Mouse (Mus musculus) lung, adult 2 months (tissue): ENCODE measurements around the gene Nxt2. TPM values are rescaled to one million over a fixed set of nuclear protein-coding genes. Genes with fewer than 3 reads are reported as not detected.
"Not testable (repeated sequence)": the region's sequence is repeated elsewhere in the genome, so short reads cannot be mapped to it uniquely, and the experiment has no call there.

Source experiments
- DNase-seq: peaks from one replicate; pipeline ENCODE4 v3.0.0; 2022
- H3K4me1 ChIP-seq: fragments of 200-500 bp; 2 replicates; pipeline ENCODE4 v1.6.1; 2011; ENCODE audit warnings: low read length; ENCODE audit not compliant: control insufficient read depth, insufficient read depth
- H3K4me3 ChIP-seq: fragments of 200-500 bp; replicated peaks from 2 replicates; pipeline ENCODE3; 2011; ENCODE audit warnings: low read depth, mild to moderate bottlenecking, control low read depth, low read length; ENCODE audit errors: extremely low read depth
- CTCF ChIP-seq: fragments of 200-500 bp; IDR thresholded peaks from 2 replicates; pipeline ENCODE4 v1.5.1; 2011; ENCODE audit warnings: mild to moderate bottlenecking, low read length, control low read depth; ENCODE audit not compliant: insufficient read depth
- POLR2A ChIP-seq: fragments of 200-500 bp; IDR thresholded peaks from 2 replicates; pipeline ENCODE4 v1.6.1; 2011; ENCODE audit warnings: low read depth, mild to moderate bottlenecking, control low read depth, low read length, borderline replicate concordance; ENCODE audit errors: extremely low read depth
- WGBS: fragments of 180-500 bp; shearing (Covaris S2); methylation state at CpG from one replicate; pipeline ENCODE4 v1.1.7; 2018; 5-methylcytosine and 5-hydroxymethylcytosine counted together
- polyA plus RNA-seq: library from polyadenylated mRNA; depleted of rRNA; stranded (reverse); fragments of >200 nt; gene quantifications from 2 replicates; pipeline ENCODE4 v1.2.3, GENCODE M21; 2012; rRNA removed

Gene Nxt2
- polyA plus RNA-seq, 1 experiment = 4.2 TPM

DNA sequence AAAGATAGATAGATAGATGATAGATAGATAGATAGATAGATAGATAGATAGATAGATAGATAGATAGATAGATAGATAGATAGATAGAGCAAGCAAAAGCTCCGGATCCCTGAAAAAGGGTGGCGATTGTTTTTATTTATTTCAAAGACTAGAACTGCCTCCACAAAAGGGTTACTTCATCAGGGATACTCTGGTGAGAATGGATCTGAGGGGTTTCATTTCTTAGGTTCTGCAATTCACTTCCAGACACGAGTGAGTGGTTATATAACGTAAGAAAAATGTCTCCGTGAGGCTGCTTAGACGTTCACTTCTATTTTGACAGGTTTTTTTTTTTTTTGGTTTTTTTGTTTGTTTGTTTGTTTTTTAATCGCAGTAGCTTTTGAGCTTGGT, 2.2 kb downstream of the Nxt2 start:
- TF ChIP-seq CTCF = no peak
- TF ChIP-seq POLR2A = no peak
- Histone ChIP-seq H3K4me3 (peak overlapping the region; percentile 52), H3K4me1 (no peaks in the 10 kb centered on the region)
- WGBS = 42% methylated on average over 7 of the region's 7 CpGs
- no peak for DNase-seq

DNA sequence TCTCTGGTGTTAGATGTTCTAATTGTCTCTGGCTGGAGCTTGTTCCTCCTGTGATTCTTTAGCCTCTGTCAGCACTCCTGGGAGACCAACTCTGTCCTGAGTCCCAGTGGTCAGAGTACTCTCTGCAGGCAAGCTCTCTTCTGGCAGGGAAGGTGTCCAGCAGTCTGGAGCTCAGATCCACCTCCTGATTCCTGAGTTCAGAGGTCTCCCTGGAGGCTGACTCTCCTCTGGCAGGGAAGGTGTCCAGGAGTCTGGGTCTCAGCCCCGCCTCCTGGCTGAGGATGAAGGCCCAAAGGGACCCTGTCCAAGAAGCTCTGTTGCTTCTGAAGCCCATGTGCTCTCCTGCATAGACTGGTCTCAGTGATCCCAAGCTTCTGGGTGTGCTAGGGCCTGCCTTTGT, 9.6 kb downstream of the Nxt2 start:
- WGBS = 96% methylated on average over 1 of the region's 1 CpGs
- DNase-seq, H3K4me3 ChIP-seq, H3K4me1 ChIP-seq: not testable (repeated sequence)

DNA sequence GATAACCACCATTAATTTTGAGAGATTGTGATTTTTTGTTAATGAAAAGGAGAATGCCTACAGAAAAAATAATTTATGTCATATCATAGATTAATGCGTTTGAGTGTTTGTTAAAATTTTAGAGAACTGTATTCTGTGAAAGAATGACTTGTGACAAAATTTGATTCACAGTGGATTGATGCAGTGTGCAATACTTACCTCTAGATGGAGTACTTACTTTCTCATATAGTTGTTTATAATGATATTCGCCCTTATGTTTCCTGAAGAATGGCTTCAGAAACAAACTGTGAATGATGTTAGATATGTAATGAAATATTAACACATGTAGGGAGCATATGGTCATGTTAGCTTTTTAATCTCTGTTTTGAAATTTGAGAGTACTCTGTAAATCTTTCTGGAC, 10.5 kb downstream of the Nxt2 start:
- no peak for TF ChIP-seq CTCF
- no peak for TF ChIP-seq POLR2A
- DNase-seq = no peak
- Histone ChIP-seq H3K4me3 (no peak overlapping the region), H3K4me1 (no peaks in the 10 kb centered on the region)
- 36% methylated on average over 2 of the region's 2 CpGs for WGBS

DNA sequence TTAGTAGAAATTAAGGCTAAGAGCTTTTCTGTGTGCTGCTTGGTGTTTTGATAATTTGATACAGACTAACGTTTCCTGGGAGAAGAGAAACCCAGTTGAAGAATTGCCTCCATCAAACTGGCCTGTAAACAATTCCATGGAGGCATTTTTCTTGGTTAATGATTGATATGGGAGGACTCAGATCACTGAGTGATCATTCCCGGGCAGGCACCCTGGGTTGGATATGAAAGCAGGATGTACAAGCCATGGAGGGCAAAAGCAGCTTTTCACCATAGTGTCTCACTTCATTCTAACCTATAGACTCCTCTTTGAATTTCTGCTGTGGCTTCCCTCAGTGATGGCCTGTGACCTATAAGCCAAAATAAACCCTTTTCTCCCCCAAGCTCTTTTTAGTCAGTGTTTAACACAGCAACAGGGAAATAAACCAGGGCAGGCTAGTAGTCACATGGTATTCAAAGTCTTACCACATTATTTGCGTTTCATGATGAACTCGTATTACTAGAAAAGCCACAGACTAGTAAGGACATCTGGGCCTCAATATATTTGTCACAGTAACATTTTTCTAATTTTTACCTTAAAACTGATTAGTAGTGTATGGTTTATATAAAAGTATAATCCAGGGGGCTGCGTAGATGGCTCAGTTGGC, 19.2 kb downstream of the Nxt2 start:
- H3K4me3 ChIP-seq = no peak overlapping the region
- no peak for TF ChIP-seq CTCF
- no peak for TF ChIP-seq POLR2A
- 71% methylated on average over 5 of the region's 5 CpGs for WGBS
- DNase-seq = no peak
- no peaks in the 10 kb centered on the region for H3K4me1 ChIP-seq

DNA sequence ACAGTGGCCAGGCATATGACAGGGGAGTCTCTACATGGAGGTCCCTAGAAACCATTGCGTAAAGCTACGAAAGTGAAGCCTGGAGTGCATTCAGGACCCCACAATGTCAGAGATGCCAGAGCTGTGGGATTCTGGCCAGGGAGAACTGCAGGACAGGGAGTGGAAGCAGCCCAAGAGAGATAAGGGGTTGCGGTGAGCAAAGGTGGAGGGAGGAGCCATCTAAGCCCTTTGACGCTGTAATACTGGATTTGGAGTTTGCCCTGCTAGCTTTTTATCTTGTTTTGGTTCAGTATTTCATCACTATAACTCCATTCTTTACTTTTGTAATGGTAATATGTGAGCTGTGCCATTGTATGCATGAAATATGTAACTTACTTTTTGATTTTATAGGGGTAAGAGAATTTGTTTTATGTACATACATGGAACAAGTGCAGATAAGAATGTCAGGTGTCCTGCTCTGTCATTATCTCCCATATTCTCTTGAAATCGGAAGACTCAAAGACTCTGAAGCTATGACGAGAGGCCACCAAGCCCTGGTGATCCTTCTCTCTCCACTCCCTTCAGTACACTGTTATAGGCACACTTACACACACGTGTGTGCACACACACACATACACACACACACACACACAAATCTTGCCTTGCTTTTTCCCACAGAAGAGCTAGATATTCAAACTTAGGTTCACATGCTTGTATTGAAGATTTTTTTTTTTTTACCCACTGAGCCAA, 23.6 kb downstream of the Nxt2 start:
- no peaks in the 10 kb centered on the region for H3K4me1 ChIP-seq
- TF ChIP-seq CTCF (no peak), POLR2A (no peak)
- 76% methylated on average over 7 of the region's 7 CpGs for WGBS
- H3K4me3 ChIP-seq = no peak overlapping the region
- no peak for DNase-seq

DNA sequence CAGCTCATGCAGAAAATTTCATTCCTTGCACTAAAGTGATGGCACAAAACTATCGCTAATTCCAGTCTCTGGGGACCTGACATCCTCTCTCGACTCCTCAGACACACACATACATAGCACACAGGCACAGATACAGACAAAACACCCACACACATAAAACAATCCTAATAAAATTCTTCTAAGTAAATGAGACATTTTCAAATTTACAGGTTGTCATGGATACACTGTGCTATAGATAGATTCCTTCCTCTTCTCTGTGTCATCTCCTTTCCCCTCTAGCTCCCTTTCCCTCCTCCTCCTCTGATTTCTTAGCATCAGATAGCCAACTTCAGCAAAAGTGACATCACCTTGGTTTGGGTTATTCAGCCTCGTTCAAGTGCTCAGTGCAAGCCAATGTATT, 49.5 kb downstream of the Nxt2 start:
- no peaks in the 10 kb centered on the region for H3K4me1 ChIP-seq
- H3K4me3 ChIP-seq = no peak overlapping the region
- WGBS = 53% methylated on average over 3 of the region's 3 CpGs
- TF ChIP-seq CTCF (no peak), POLR2A (no peak)
- DNase-seq = no peak

DNA sequence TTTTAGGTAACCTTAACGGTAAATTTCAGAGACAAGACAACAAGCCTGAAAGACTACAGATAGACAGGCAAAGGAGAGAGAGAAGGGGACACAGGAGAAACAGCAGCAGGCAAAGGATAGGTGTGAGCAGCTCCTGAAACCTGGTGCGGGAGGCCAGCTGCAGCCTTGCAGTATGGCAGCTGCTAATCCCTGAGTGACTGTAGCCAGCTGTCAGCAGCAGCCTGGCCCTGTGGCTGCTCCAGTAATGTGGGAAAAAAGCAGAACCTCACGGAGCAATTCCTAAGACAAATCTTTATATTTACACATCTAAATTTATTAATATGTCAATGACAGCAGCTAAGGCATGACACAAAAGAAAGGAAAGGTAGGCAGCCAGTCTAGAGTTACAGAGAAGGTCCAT, 50.0 kb downstream of the Nxt2 start:
- Histone ChIP-seq H3K4me3 (no peak overlapping the region), H3K4me1 (no peaks in the 10 kb centered on the region)
- TF ChIP-seq CTCF = no peak
- no peak for TF ChIP-seq POLR2A
- DNase-seq = no peak
- 44% methylated on average over 3 of the region's 3 CpGs for WGBS

- TF ChIP-seq CTCF (no peak), POLR2A (no peak)
- Histone ChIP-seq H3K4me3 (no peak overlapping the region), H3K4me1 (no peaks in the 10 kb centered on the region)
- DNase-seq = no peak
- 47% methylated on average over 5 of the region's 5 CpGs for whole genome bisulfite sequencing
These were observed 59.3 kb downstream of the Nxt2 start for GRCm38 (mm10) chrX:142285905-142286304.

Other genes with a start within 250 kb of the Nxt2 start
- not detected in 2 replicates for gene Gucy2f, start 29.8 kb upstream of the Nxt2 start, polyA plus RNA-seq
- 0.14 and 0.32 TPM in 2 replicates for gene Kcne1l, start 79.5 kb downstream of the Nxt2 start, polyA plus RNA-seq
- gene Acsl4, start 163.8 kb downstream of the Nxt2 start, polyA plus RNA-seq = 11.6 and 17.8 TPM in 2 replicates